Mouse (Mus musculus): ENCODE measurements around the gene Krtcap2. TPM values are rescaled to one million over a fixed set of nuclear protein-coding genes. Genes with fewer than 3 reads are reported as not detected.
"Not testable (repeated sequence)": the region's sequence is repeated elsewhere in the genome, so short reads cannot be mapped to it uniquely, and the experiment has no call there.

Krtcap2 gene
- polyA plus RNA-seq, 1 experiment from 2014 or later: 282 TPM

DNA sequence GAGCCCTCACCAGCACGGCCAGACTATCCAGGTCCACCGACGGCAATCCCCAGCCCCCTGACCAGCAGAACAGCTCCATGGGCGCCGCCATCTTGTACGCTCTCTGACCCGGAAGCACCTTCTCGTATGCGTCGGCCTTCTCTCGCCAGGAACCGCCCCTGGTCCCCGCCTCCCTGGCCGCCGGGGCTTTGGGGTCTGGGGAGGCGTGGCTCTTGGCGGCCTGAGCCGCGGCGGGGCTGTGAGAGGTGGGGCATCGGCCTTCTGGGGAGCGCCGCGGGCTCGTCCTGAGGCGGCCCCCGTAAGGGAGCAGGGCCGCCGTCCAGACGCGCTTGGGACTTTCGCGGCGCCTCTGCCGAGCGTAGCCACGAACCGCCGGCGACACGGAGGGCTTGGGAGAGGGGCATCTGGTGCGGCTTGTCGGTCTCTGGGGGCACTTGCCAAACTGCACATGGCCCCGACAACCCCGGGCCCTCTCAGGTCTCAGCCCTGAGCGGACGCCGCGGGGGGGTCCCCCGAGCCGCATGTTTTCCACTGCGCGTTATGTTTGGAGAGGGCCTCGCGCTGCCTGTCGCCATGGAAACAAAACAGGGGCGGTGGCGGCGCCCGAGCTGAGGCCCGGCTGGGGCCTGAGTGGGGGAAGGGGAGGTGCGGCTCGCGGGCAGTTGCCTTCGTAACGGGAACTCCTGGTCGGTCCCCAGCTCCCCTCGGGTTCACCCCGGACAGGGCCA is 31.8 kb upstream of the Krtcap2 start:
- H3K4me1 ChIP-seq: peaks cover 62% of the 10 kb centered on the region

DNA sequence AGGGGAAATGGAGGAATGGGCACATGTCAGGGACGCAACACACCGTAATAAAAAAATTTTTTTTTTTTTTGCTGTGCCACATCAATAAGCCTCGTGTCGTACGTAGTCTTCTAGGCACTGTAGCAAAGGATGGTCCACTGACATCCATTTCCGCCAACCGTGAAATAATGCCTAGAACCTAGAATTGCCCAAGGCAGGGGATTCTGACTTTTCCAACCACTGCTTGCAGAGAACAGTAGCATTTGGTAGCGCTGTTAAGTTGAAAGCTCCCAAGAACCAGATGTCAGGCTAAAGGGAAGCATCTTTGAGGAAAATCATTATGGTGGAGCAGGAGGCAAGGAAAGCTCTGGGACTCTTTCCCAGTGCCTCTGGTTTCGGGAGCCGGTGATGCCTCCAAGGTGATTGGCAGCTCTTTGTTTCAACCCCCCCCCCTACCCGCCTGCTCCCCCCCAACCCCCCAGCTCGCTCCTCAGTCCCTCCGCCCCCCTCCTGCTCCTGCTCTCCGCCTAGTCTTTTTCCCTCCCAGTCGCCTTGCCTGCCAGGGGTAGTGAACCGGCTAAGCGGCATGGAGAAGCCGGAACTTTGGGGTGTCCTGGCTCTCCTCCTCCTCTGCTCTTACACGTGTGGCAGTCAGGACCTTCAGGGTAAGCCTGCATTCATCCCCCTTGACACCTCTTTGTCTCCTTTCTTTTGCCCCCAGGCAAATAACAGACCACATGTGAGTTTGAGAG is 30.9 kb upstream of the Krtcap2 start, which contains the start of gene Thbs3:
Gene Thbs3 (plus strand): TSS at position 500 of the 731 bp plus-strand sequence.
- Histone ChIP-seq H3K27me3 (ENCODE audit: low read depth, poor library complexity, severe bottlenecking) (no peaks in the 10 kb centered on the region), H3K4me3 (peak within 1 kb of the TSS; percentile 81), H3K9me3 (replicated peaks) (no peaks in the 10 kb centered on the region), H3K4me1 (peaks cover 71% of the 10 kb centered on the region), H3K27ac (replicated peaks) (peak within 1 kb of the TSS; percentile 97), H3K36me3 (peaks cover 52% of the 10 kb centered on the region)
- WGBS: 1% methylated on average over 19 of the region's 19 CpGs
- DNase-seq (ENCODE audit: low spot score): peak; percentile 82

More for the DNA sequence above, 31.8 kb upstream of the Krtcap2 start:
- peak overlapping the region; percentile 97 for H3K27ac ChIP-seq (replicated peaks)
- H3K36me3 ChIP-seq: peaks cover 52% of the 10 kb centered on the region
- H3K27me3 ChIP-seq (ENCODE audit: low read depth, poor library complexity, severe bottlenecking): no peaks in the 10 kb centered on the region
- peak; percentile 96 for DNase-seq (ENCODE audit: low spot score)
- peak overlapping the region; percentile 81 for H3K4me3 ChIP-seq
- under 1% methylated on average over 66 of the region's 69 CpGs for WGBS
- H3K9me3 ChIP-seq (replicated peaks): no peaks in the 10 kb centered on the region

DNA sequence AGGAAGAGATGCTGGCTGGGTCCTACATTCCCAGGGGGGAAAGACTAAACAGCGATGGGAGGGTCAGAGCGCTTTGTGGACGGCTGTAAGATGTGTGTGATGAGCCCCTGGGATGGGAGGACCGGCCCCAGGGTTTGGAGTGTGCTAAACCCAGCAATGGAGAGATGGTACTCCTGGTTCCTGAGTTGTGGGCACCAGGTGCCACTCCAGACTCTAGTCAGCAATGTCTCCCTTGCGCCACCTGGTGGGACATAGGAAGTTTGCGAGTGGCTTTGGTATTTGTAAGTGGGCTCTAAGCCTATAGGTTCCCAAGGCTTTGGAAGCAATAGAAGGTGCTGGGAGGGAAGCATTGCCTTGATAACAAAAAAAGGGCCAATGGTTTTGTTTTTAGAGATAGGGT is 29.9 kb upstream of the Krtcap2 start:
- Histone ChIP-seq H3K4me1 (peaks cover 79% of the 10 kb centered on the region), H3K9me3 (replicated peaks) (no peaks in the 10 kb centered on the region), H3K27ac (replicated peaks) (peak overlapping the region; percentile 97), H3K36me3 (peaks cover 50% of the 10 kb centered on the region), H3K4me3 (peak overlapping the region; percentile 81), H3K27me3 (ENCODE audit: low read depth, poor library complexity, severe bottlenecking) (no peaks in the 10 kb centered on the region)
- 0% methylated on average over 6 of the region's 6 CpGs for WGBS
- DNase-seq (ENCODE audit: low spot score): peak; percentile 88

- DNase-seq (ENCODE audit: low spot score); H3K9me3 ChIP-seq (replicated peaks); H3K27me3 ChIP-seq (ENCODE audit: low read depth, poor library complexity, severe bottlenecking): not testable (repeated sequence)
- H3K36me3 ChIP-seq: peaks cover 50% of the 10 kb centered on the region
- H3K27ac ChIP-seq (replicated peaks): peak overlapping the region; percentile 97
- H3K4me1 ChIP-seq: peaks cover 84% of the 10 kb centered on the region
- H3K4me3 ChIP-seq: peak overlapping the region; percentile 81; the same call in 1 of the 2 replicates
- WGBS: 76% methylated on average over 7 of the region's 7 CpGs
These were observed 29.4 kb upstream of the Krtcap2 start for GRCm38 (mm10) chr3:89216407-89216806.

- Histone ChIP-seq H3K27me3 (ENCODE audit: low read depth, poor library complexity, severe bottlenecking) (no peaks in the 10 kb centered on the region), H3K36me3 (peaks cover 65% of the 10 kb centered on the region), H3K4me3 (peak overlapping the region; percentile 6; the same call in 1 of the 2 replicates), H3K4me1 (peaks cover 91% of the 10 kb centered on the region), H3K9me3 (replicated peaks) (no peaks in the 10 kb centered on the region), H3K27ac (replicated peaks) (peak overlapping the region; percentile 67; the same call in 1 of the 2 replicates)
- 89% methylated on average over 1 of the region's 1 CpGs for WGBS
- DNase-seq (ENCODE audit: low spot score): no peak
These were observed 27.5 kb upstream of the Krtcap2 start for GRCm38 (mm10) chr3:89218271-89218670.

DNA sequence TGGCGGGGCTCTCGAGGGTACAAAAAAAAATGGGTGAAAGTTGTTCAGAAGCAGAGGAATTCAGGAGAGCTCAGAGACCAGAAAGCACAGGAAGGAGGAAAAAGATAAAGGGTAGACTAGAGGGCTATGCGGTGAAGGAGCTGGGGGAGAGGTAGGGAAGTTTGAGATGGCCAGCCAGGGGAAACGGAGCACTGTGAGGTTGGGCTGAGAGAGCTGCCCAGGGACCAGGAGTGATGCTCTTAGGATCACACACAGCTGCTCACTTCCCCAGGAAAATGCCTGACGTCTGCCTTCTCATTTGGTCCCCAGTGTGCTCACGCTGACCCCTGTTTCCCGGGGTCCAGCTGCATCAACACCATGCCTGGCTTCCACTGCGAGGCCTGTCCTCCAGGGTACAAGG is 26.2 kb upstream of the Krtcap2 start:
- Histone ChIP-seq H3K9me3 (replicated peaks) (no peaks in the 10 kb centered on the region), H3K4me3 (no peak overlapping the region), H3K36me3 (peaks cover 77% of the 10 kb centered on the region), H3K27ac (replicated peaks) (peak overlapping the region; percentile 50), H3K27me3 (ENCODE audit: low read depth, poor library complexity, severe bottlenecking) (no peaks in the 10 kb centered on the region), H3K4me1 (peaks cover 97% of the 10 kb centered on the region)
- WGBS: 52% methylated on average over 8 of the region's 8 CpGs
- DNase-seq (ENCODE audit: low spot score): peak; percentile 39

DNA sequence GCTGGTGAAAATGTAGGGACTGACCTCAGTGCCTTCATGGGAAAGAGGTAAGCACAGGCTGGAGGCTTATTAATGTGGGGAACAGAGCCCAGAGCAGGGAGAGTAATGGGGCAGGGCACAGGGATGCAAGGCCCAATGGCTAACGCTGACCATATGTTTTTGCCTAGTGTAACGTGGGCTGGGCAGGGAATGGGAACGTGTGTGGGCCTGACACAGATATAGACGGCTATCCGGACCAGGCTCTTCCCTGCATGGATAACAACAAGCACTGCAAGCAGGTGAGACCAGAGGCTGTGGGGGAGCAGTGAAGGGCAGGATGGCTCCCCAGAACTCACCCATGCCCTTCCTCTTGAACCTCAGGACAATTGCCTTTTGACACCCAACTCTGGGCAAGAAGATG is 24.6 kb upstream of the Krtcap2 start:
- no peak overlapping the region for H3K4me3 ChIP-seq
- peak overlapping the region; percentile 50; the same call in 1 of the 2 replicates for H3K27ac ChIP-seq (replicated peaks)
- H3K4me1 ChIP-seq: peaks cover 97% of the 10 kb centered on the region
- 80% methylated on average over 5 of the region's 5 CpGs for WGBS
- no peak for DNase-seq (ENCODE audit: low spot score)
- H3K27me3 ChIP-seq (ENCODE audit: low read depth, poor library complexity, severe bottlenecking): no peaks in the 10 kb centered on the region
- peaks cover 91% of the 10 kb centered on the region for H3K36me3 ChIP-seq
- no peaks in the 10 kb centered on the region for H3K9me3 ChIP-seq (replicated peaks)

DNA sequence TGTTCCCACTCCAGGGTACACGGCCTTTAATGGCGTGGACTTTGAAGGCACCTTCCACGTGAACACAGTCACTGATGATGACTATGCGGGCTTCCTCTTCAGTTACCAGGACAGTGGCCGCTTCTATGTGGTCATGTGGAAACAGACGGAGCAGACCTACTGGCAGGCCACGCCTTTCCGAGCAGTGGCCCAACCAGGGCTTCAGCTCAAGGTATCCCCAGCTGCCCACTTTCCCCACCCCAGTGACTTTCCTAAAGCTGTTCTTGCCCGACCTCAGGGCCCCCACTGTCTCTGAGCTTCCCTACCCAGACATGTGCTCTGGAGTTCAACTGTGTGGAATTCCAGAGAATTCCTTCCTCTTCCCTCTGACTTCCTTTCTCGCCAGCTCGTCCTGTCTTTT is 21.0 kb upstream of the Krtcap2 start:
- DNase-seq (ENCODE audit: low spot score): peak; percentile 29

GRCm38 (mm10) chr3:89225321-89225815 is 20.4 kb upstream of the Krtcap2 start:
- no peak for DNase-seq (ENCODE audit: low spot score)
- H3K27ac ChIP-seq (replicated peaks): peak overlapping the region; percentile 99
- H3K4me1 ChIP-seq: peaks cover 85% of the 10 kb centered on the region

More for the DNA sequence above, 21.0 kb upstream of the Krtcap2 start:
- Histone ChIP-seq H3K4me3 (peak overlapping the region; percentile 89), H3K27ac (replicated peaks) (peak overlapping the region; percentile 99), H3K27me3 (ENCODE audit: low read depth, poor library complexity, severe bottlenecking) (peaks cover 12% of the 10 kb centered on the region), H3K36me3 (peaks cover 59% of the 10 kb centered on the region), H3K4me1 (peaks cover 91% of the 10 kb centered on the region), H3K9me3 (replicated peaks) (no peaks in the 10 kb centered on the region)
- WGBS: 48% methylated on average over 11 of the region's 11 CpGs

DNA sequence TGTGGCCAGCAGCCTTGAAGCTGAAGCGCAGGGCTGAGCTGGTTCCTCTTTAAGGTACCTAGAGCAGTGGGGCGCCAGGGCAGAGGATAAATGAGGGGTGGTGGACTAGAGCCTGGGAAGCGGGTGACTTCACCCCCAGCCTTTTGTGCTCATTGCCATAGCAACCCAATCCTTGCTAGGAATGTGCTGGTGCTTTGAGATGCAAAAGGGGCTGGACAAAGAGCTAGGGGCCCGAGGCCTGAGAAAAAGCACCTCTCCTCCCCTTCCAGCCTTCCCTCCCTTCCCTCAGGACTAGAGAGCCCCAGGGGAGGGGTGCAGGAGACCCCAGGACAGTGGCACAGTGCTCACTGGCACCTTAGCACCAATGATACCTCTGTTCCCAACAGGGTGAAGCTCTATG is 19.8 kb upstream of the Krtcap2 start:
- peak; percentile 93 for DNase-seq (ENCODE audit: low spot score)
- peak overlapping the region; percentile 99 for H3K27ac ChIP-seq (replicated peaks)
- peaks cover 23% of the 10 kb centered on the region for H3K27me3 ChIP-seq (ENCODE audit: low read depth, poor library complexity, severe bottlenecking)
- peaks cover 82% of the 10 kb centered on the region for H3K4me1 ChIP-seq
- peak overlapping the region; percentile 89 for H3K4me3 ChIP-seq
- no peaks in the 10 kb centered on the region for H3K9me3 ChIP-seq (replicated peaks)
- peaks cover 60% of the 10 kb centered on the region for H3K36me3 ChIP-seq
- 11% methylated on average over 4 of the region's 4 CpGs for WGBS

More at GRCm38 (mm10) chr3:89225321-89225815, 20.4 kb upstream of the Krtcap2 start:
- H3K36me3 ChIP-seq: peaks cover 58% of the 10 kb centered on the region
- peak overlapping the region; percentile 89 for H3K4me3 ChIP-seq
- 16% methylated on average over 12 of the region's 12 CpGs for WGBS
- H3K27me3 ChIP-seq (ENCODE audit: low read depth, poor library complexity, severe bottlenecking): peaks cover 18% of the 10 kb centered on the region
- H3K9me3 ChIP-seq (replicated peaks): no peaks in the 10 kb centered on the region

DNA sequence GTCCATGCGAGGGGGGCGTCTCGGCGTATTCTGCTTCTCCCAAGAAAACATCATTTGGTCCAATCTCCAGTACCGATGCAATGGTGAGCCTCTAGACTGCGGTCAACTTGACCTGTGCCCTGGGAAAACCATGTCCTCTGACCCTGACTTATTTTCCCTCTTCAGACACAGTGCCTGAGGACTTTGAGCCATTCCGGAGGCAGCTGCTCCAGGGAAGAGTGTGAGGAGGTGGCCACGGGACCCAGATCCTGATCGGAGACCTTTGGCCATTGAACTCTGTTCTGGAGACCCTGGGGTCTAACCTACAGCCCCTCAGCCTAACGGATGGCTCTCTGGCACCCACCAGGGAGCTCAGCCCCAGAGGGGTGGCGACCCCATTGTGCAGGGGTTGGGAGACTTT is 19.4 kb upstream of the Krtcap2 start:
- DNase-seq (ENCODE audit: low spot score): no peak
- Histone ChIP-seq H3K36me3 (peaks cover 57% of the 10 kb centered on the region), H3K9me3 (replicated peaks) (no peaks in the 10 kb centered on the region)

DNA sequence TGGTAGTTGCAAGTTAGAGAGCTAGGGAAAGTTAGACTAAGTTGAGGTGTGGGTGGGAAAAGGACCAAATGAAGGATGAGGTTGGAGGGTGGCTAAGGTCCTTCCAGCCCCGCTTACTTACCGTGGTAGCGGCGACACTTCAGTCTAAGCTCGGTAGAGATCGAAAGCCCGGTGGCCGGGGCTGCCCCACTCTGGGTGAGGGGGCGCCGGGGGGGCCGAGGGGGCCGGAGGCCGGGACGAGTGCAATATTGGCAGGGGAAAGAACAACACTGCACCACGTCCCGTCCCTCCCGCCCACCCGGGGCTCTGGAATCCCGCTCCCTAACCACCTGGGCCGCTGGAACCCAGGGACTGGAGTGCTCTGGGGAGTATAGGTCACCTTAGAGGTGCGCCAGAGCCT is 18.9 kb upstream of the Krtcap2 start, which contains the start of gene Mtx1:
Gene Mtx1 (minus strand): TSS at position 189 of the 400 bp plus-strand sequence.
- Histone ChIP-seq H3K27ac (replicated peaks) (peak within 1 kb of the TSS; percentile 99), H3K27me3 (ENCODE audit: low read depth, poor library complexity, severe bottlenecking) (peaks cover 33% of the 10 kb centered on the region), H3K9me3 (replicated peaks) (no peaks in the 10 kb centered on the region), H3K4me3 (peak within 1 kb of the TSS; percentile 89), H3K36me3 (peaks cover 52% of the 10 kb centered on the region), H3K4me1 (peaks cover 75% of the 10 kb centered on the region)
- WGBS: under 1% methylated on average over 21 of the region's 21 CpGs
- no peak for DNase-seq (ENCODE audit: low spot score)

More for the DNA sequence above, 19.4 kb upstream of the Krtcap2 start:
- Histone ChIP-seq H3K27me3 (ENCODE audit: low read depth, poor library complexity, severe bottlenecking) (peaks cover 28% of the 10 kb centered on the region), H3K4me3 (peak overlapping the region; percentile 89), H3K27ac (replicated peaks) (peak overlapping the region; percentile 99), H3K4me1 (peaks cover 77% of the 10 kb centered on the region)
- 4% methylated on average over 11 of the region's 11 CpGs for WGBS
